9 mouse cellular contexts compared by ENCODE assay signal in genomic region chr8:13338901-13339645, GRCm38 (mm10). TPM values are rescaled to one million over a fixed set of nuclear protein-coding genes. Genes with fewer than 3 reads are reported as not detected.
DNase-seq lines count a peak whose midpoint lies in the region; ATAC-seq and TF ChIP-seq lines count a peak whose summit lies in the region.
"Had no signal": no experiment of that assay in that cellular context is flagged by ENCODE, and none has a peak within 500 bp of the region (broad histone marks: within the 10 kb centered on the region; RNA-seq: fewer than 3 reads in every experiment).

No protein-coding gene starts in this region.

- peak overlapping the region; percentile 76 for H3K4me3 ChIP-seq in intestine, postnatal 0 days (ENCODE audit: low read depth, low read length)
- peak overlapping the region; percentile 61 for H3K4me3 ChIP-seq in lung, adult 2 months (replicated peaks; ENCODE audit: extremely low read depth, low read depth, low read length)

- no peaks in the 10 kb centered on the region for H3K9me3 ChIP-seq in intestine, postnatal 0 days (ENCODE audit: control insufficient read depth)

- H3K27me3 ChIP-seq in intestine, postnatal 0 days (replicated peaks; ENCODE audit: control insufficient read depth, insufficient read depth, low read length): no peaks in the 10 kb centered on the region

- peaks cover 26% of the 10 kb centered on the region for H3K36me3 ChIP-seq in intestine, postnatal 0 days (ENCODE audit: control insufficient read depth, insufficient read depth)

- peak overlapping the region; percentile 70 for H3K27ac ChIP-seq in intestine, postnatal 0 days (ENCODE audit: low read depth, low read length)

- peak; percentile 32 for DNase-seq in spleen, adult 12 weeks (ENCODE audit: low spot score)
- no peak for DNase-seq in spleen, postnatal 36 days (ENCODE audit: low spot score in 2 of 2)
- DNase-seq in cerebellum, adult 11-12 months: peak; percentile 66
- DNase-seq in gastrocnemius, postnatal 4 days (ENCODE audit: low spot score in 2 of 2): peak; percentile 47 to 52
- DNase-seq in lung, adult 2 months: peak; percentile 19
- peak; percentile 27 for DNase-seq in ovary, postnatal 10 days (ENCODE audit: low spot score)

- peak; percentile 29 for ATAC-seq in intestine, postnatal 0 days
- ATAC-seq in granulocyte monocyte progenitor cell, adult 5-6 weeks (replicated peaks; ENCODE audit: poor library complexity, severe bottlenecking): no peak; the same call in 1 of the 2 replicates

- TF ChIP-seq CTCF in intestine, postnatal 0 days (IDR thresholded peaks at IDR 0.05; ENCODE audit: low read depth): no peak
- no peak for TF ChIP-seq CTCF in lung, adult 2 months (IDR thresholded peaks at IDR 0.05; ENCODE audit: insufficient read depth, low read length)

- no peak for TF ChIP-seq POLR2A in lung, adult 2 months (IDR thresholded peaks at IDR 0.05; ENCODE audit: borderline replicate concordance, extremely low read depth, low read depth, low read length)

- peak overlapping the region; percentile 96 for H3K4me2 ChIP-seq in intestine, postnatal 0 days (replicated peaks; ENCODE audit: low read depth)

- H3K4me1 ChIP-seq in intestine, postnatal 0 days (replicated peaks; ENCODE audit: control insufficient read depth, insufficient read depth, low read length): no peaks in the 10 kb centered on the region
- peaks cover 2% of the 10 kb centered on the region; the same call in 1 of the 2 replicates for H3K4me1 ChIP-seq in lung, adult 2 months (ENCODE audit: control insufficient read depth, insufficient read depth, low read length)

- under 1% methylated on average over 50 of the region's 70 CpGs for WGBS in intestine, postnatal 0 days
- under 1% methylated on average over 68 of the region's 70 CpGs for WGBS in lung, adult 2 months

- peak overlapping the region; percentile 92 for H3K9ac ChIP-seq in intestine, postnatal 0 days (ENCODE audit: low read depth, low read length)

RNA-seq across cellular contexts. Expression of gene Tfdp1, which starts 0.5 kb away (rescaled TPM):
- 10 to 100 TPM; 75.5 to 81.2 TPM for total RNA-seq in gastrocnemius, postnatal 4 days (2021)
- 50.3 and 51.2 TPM in 2 replicates for polyA plus RNA-seq in intestine, postnatal 0 days (2015; fragmentation: Nextera tagmentation; extraction: Ambion mirVana)
- 17.1 and 28.0 TPM in 2 replicates for polyA plus RNA-seq in lung, adult 2 months (2012; rRNA removed)
- total RNA-seq in granulocyte monocyte progenitor cell, adult 5-6 weeks (2014; fragmentation: Nextera tagmentation): 277 and 291 TPM in 2 replicates
- 200 and 242 TPM in 2 replicates for total RNA-seq in granulocyte monocyte progenitor cell, adult 5-6 weeks (2017)

RNA-seq across cellular contexts. Expression of gene Tmco3, which starts 51.1 kb away (rescaled TPM):
- 10 to 100 TPM; 21.7 to 22.6 TPM for total RNA-seq in gastrocnemius, postnatal 4 days (2021)
- 18.5 and 22.2 TPM in 2 replicates for polyA plus RNA-seq in intestine, postnatal 0 days (2015; fragmentation: Nextera tagmentation; extraction: Ambion mirVana)
- 35.4 and 39.4 TPM in 2 replicates for polyA plus RNA-seq in lung, adult 2 months (2012; rRNA removed)
- total RNA-seq in granulocyte monocyte progenitor cell, adult 5-6 weeks (2014; fragmentation: Nextera tagmentation): 6.0 and 12.3 TPM in 2 replicates
- 6.9 and 15.3 TPM in 2 replicates for total RNA-seq in granulocyte monocyte progenitor cell, adult 5-6 weeks (2017)

RNA-seq across cellular contexts. Expression of gene Dcun1d2, which starts 51.1 kb away (rescaled TPM):
- total RNA-seq in gastrocnemius, postnatal 4 days (2021): 10 to 100 TPM; 28.5 to 29.2 TPM
- polyA plus RNA-seq in intestine, postnatal 0 days (2015; fragmentation: Nextera tagmentation; extraction: Ambion mirVana): 7.3 and 7.9 TPM in 2 replicates
- polyA plus RNA-seq in lung, adult 2 months (2012; rRNA removed): 19.7 and 23.3 TPM in 2 replicates
- total RNA-seq in granulocyte monocyte progenitor cell, adult 5-6 weeks (2014; fragmentation: Nextera tagmentation): 11.5 and 12.4 TPM in 2 replicates
- total RNA-seq in granulocyte monocyte progenitor cell, adult 5-6 weeks (2017): 17.3 and 20.9 TPM in 2 replicates

RNA-seq across cellular contexts. Expression of gene Atp4b, which starts 57.6 kb away (rescaled TPM):
- not detected for total RNA-seq in gastrocnemius, postnatal 4 days (2021)
- polyA plus RNA-seq in intestine, postnatal 0 days (2015; fragmentation: Nextera tagmentation; extraction: Ambion mirVana): not detected in 2 replicates
- polyA plus RNA-seq in lung, adult 2 months (2012; rRNA removed): 0.49 TPM in 1 of 2 replicates, not detected in the other
- total RNA-seq in granulocyte monocyte progenitor cell, adult 5-6 weeks (2014; fragmentation: Nextera tagmentation): not detected in 2 replicates
- not detected in 2 replicates for total RNA-seq in granulocyte monocyte progenitor cell, adult 5-6 weeks (2017)
- total RNA-seq: common myeloid progenitor, adult 5-6 weeks had no signal

Comparison
In these comparisons a context has a peak if more than half of its experiments do, and no peak if none do; other contexts are left out.
1. DNase-seq: peak in spleen, adult 12 weeks (single experiment), cerebellum, adult 11-12 months (single experiment), gastrocnemius, postnatal 4 days (2 of 2), lung, adult 2 months (single experiment) and ovary, postnatal 10 days (single experiment); none in spleen, postnatal 36 days (0 of 2).